Mouse (Mus musculus) activated CD4-positive, CD25-positive, alpha-beta regulatory T cell (primary cell): ENCODE results near the gene Npvf. TPM values are rescaled to one million over a fixed set of nuclear protein-coding genes. Genes with fewer than 3 reads are reported as not detected.

Experiments used
- polyA plus RNA-seq, 2 experiments: library from polyadenylated mRNA; unstranded; fragments of 100-300 nt; shearing (Covaris generic); gene quantifications; one replicate each; pipeline ENCODE4 v1.2.1; 2017

Gene Npvf
- polyA plus RNA-seq = not detected

DNA sequence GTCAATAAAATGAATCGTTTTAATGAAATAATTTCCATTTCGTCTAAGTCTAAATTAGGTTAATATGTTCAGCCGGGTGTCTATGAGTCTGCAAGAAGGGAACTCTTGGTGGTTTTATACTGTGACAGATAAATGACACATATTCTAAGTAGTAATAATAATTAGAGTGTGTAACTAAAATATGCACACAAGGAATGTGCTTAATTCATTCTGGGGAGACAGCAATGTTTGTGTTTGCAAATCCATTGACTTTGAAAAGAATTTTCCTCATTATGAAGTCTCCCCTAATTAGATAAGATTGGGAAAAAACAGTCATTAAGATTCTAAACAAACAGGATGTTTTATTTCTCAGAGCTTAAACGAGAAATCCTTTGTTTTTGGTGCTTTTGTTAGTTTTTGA, at the start of gene Npvf:
Npvf (minus strand) TSS at position 84 of the 400 bp plus-strand sequence.

Other genes starting within 250 kb of the Npvf start
- gene Osbpl3, start 198.2 kb downstream of the Npvf start, polyA plus RNA-seq = 10 to 100 TPM; 20.6 to 93.7 TPM
- gene Cycs, start 87.9 kb downstream of the Npvf start, polyA plus RNA-seq = 10 to 100 TPM; 23.8 to 29.6 TPM
- under 1 TPM in 1 of 2 experiments, not detected in 1; 0.45 TPM for gene 4921507P07Rik, start 57.8 kb downstream of the Npvf start, polyA plus RNA-seq